ENCODE assay signal across 8 mouse cellular contexts in the genomic region with DNA sequence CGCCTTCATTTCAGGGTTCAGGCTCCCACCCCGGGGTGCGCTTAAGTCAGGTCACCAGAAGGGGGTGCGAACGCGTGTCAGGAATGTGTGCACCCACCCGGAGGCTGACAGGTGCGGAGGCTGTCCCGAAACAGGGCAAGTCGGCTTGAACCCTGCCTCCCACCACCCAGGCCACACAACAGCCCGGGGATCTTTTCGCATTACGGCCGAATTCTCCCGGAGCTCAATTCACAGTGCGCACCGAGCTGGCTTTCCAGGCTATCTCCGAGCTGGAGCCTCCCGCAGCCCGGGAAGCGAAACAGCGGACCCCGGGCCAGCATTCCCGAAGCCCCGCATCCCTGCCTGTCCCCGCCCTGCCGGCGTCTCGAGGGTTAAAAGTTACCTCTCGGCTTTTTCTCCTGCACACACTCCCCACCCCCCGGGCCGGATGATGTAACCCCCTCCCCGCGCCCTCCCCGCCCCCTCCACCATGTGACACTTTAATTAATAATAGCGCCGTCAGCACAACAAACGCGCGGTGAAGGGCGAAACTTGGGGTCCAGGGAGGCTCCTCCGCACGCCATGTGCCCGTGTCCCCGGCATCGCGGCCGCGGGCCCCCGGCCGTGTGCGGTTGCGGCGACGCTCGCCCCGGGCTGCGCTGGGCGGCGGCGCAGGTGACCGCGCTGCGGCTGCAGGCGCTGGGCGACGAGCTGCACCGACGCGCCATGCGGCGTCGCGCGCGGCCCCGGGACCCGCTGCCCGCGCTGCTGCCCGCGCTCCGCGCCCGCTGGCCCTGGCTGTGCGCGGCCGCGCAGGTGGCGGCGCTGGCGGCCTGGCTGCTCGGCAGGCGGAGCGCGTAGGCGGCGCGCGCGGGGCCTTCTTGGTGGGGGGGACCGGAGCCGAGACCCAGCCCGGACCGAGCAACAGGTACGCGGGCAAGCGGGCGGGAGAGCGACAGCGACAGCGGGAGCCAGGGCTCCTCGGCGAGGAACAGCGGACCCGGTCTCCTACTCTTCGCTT. TPM values are rescaled to one million over a fixed set of nuclear protein-coding genes. Genes with fewer than 3 reads are reported as not detected.
A peak's percentile ranks its signal among the peaks of the same experiment; 100 is the strongest.
DNase-seq lines count a peak whose midpoint lies in the region; ATAC-seq and TF ChIP-seq lines count a peak whose summit lies in the region.

No protein-coding gene starts in this region.

- peak overlapping the region; percentile 86 for H3K4me2 ChIP-seq in intestine, postnatal 0 days (replicated peaks; ENCODE audit: low read depth)
- H3K4me2 ChIP-seq in midbrain, embryonic 16.5 days (ENCODE audit: low read length) = peak overlapping the region; percentile 93

- H3K9me3 ChIP-seq in intestine, postnatal 0 days (ENCODE audit: control insufficient read depth) = no peaks in the 10 kb centered on the region
- H3K9me3 ChIP-seq in midbrain, embryonic 16.5 days (replicated peaks; ENCODE audit: control insufficient read depth, low read length, poor library complexity, severe bottlenecking) = no peaks in the 10 kb centered on the region

- no peak for ATAC-seq in intestine, postnatal 0 days
- peak; percentile 68 for ATAC-seq in midbrain, embryonic 16.5 days

- no peak for TF ChIP-seq POLR2A in embryonic fibroblast, embryonic 13.5 days (IDR thresholded peaks at IDR 0.05; ENCODE audit: low read depth, low read length)

- peak; percentile 50 to 69 for DNase-seq in layer of hippocampus, postnatal 10 days (ENCODE audit: low spot score in 2 of 2)
- no peak for DNase-seq in layer of hippocampus, adult 8-10 months (ENCODE audit: low spot score in 2 of 2)
- peak; percentile 33 to 42 for DNase-seq in adrenal gland, postnatal 36 days
- no peak for DNase-seq in gastrocnemius, adult 8-10 months (ENCODE audit: low spot score in 2 of 2)
- DNase-seq in lung, postnatal 36 days = no peak

- peaks cover 79% of the 10 kb centered on the region for H3K27me3 ChIP-seq in intestine, postnatal 0 days (replicated peaks; ENCODE audit: control insufficient read depth, insufficient read depth, low read length)
- peaks cover 41% of the 10 kb centered on the region for H3K27me3 ChIP-seq in midbrain, embryonic 16.5 days (ENCODE audit: control insufficient read depth, insufficient read depth, low read depth, low read length)

- peak overlapping the region; percentile 21 for H3K4me3 ChIP-seq in embryonic fibroblast, embryonic 13.5 days (ENCODE audit: insufficient read depth, low read length)
- H3K4me3 ChIP-seq in intestine, postnatal 0 days (ENCODE audit: low read depth, low read length) = peak overlapping the region; percentile 43
- peak overlapping the region; percentile 70 for H3K4me3 ChIP-seq in midbrain, embryonic 16.5 days (ENCODE audit: low read depth, low read length)

- TF ChIP-seq CTCF in embryonic fibroblast, embryonic 13.5 days (IDR thresholded peaks at IDR 0.05; ENCODE audit: borderline replicate concordance, insufficient read depth, low read length) = no peak
- TF ChIP-seq CTCF in intestine, postnatal 0 days (IDR thresholded peaks at IDR 0.05; ENCODE audit: low read depth) = peak; percentile 24; the same call in 1 of the 2 replicates

- no peak overlapping the region for H3K9ac ChIP-seq in intestine, postnatal 0 days (ENCODE audit: low read depth, low read length)
- peak overlapping the region; percentile 75 for H3K9ac ChIP-seq in midbrain, embryonic 16.5 days (ENCODE audit: low read depth, low read length)

- no peaks in the 10 kb centered on the region for H3K4me1 ChIP-seq in embryonic fibroblast, embryonic 13.5 days (ENCODE audit: control insufficient read depth, insufficient read depth, low read length)
- 0 out of 2 replicates have a peak, but pooled peaks cover 2% of the 10 kb centered on the region for H3K4me1 ChIP-seq in intestine, postnatal 0 days (replicated peaks; ENCODE audit: control insufficient read depth, insufficient read depth, low read length)
- H3K4me1 ChIP-seq in midbrain, embryonic 16.5 days (ENCODE audit: control insufficient read depth, insufficient read depth, low read length) = peaks cover 19% of the 10 kb centered on the region

- H3K27ac ChIP-seq in embryonic fibroblast, embryonic 13.5 days (ENCODE audit: insufficient read depth, low read length) = no peak overlapping the region
- H3K27ac ChIP-seq in intestine, postnatal 0 days (ENCODE audit: low read depth, low read length) = no peak overlapping the region
- H3K27ac ChIP-seq in midbrain, embryonic 16.5 days (ENCODE audit: low read length) = no peak overlapping the region

- no peaks in the 10 kb centered on the region for H3K36me3 ChIP-seq in intestine, postnatal 0 days (ENCODE audit: control insufficient read depth, insufficient read depth)
- no peaks in the 10 kb centered on the region for H3K36me3 ChIP-seq in midbrain, embryonic 16.5 days (ENCODE audit: control insufficient read depth, insufficient read depth, low read length)

- WGBS in intestine, postnatal 0 days = under 1% methylated on average over 90 of the region's 117 CpGs
- WGBS in midbrain, embryonic 16.5 days = under 1% methylated on average over 105 of the region's 117 CpGs

RNA-seq across cellular contexts. Expression of a gene that starts 5.1 kb away (rescaled TPM):
- 10 to 100 TPM; 45.3 to 48.5 TPM for total RNA-seq in layer of hippocampus, postnatal 10 days (2021)
- total RNA-seq in layer of hippocampus, adult 8-10 months (2022) = 10 to 100 TPM; 24.6 to 32.6 (median 28.6) TPM
- under 1 TPM in 1 of 2 experiments, not detected in 1; 0.07 TPM for total RNA-seq in adrenal gland, postnatal 36 days (2021)
- not detected in 2 replicates for polyA plus RNA-seq in embryonic fibroblast, embryonic 13.5 days (2011; ENCODE audit: insufficient read length, low read depth, missing spikeins)
- polyA plus RNA-seq in intestine, postnatal 0 days (2015; fragmentation: Nextera tagmentation; extraction: Ambion mirVana) = 0.08 and 0.09 TPM in 2 replicates
- polyA plus RNA-seq in midbrain, embryonic 16.5 days (2015; fragmentation: Nextera tagmentation; extraction: Ambion mirVana) = 4.1 and 4.6 TPM in 2 replicates
- under 1 TPM in 3 of 4 experiments, not detected in 1; 0.05 to 0.16 (median 0.11) TPM for total RNA-seq in gastrocnemius, adult 8-10 months (2022)

RNA-seq across cellular contexts. Expression of a gene that starts 14.3 kb away (rescaled TPM):
- 10 to 100 TPM; 39.8 to 42.4 TPM for total RNA-seq in layer of hippocampus, postnatal 10 days (2021)
- total RNA-seq in layer of hippocampus, adult 8-10 months (2022) = 10 to 100 TPM; 34.1 to 35.7 (median 35.1) TPM
- total RNA-seq in adrenal gland, postnatal 36 days (2021) = 10 to 100 TPM; 45.1 to 51.4 TPM
- 48.1 and 49.1 TPM in 2 replicates for polyA plus RNA-seq in embryonic fibroblast, embryonic 13.5 days (2011; ENCODE audit: insufficient read length, low read depth, missing spikeins)
- polyA plus RNA-seq in intestine, postnatal 0 days (2015; fragmentation: Nextera tagmentation; extraction: Ambion mirVana) = 10.1 and 10.8 TPM in 2 replicates
- polyA plus RNA-seq in midbrain, embryonic 16.5 days (2015; fragmentation: Nextera tagmentation; extraction: Ambion mirVana) = 18.4 TPM in 2 replicates
- total RNA-seq in gastrocnemius, adult 8-10 months (2022) = 10 to 100 TPM; 17.7 to 23.7 (median 19.0) TPM

Comparison
In these comparisons a context has a peak if more than half of its experiments do, and no peak if none do; other contexts are left out.
1. DNase-seq: peak in layer of hippocampus, postnatal 10 days (2 of 2) and adrenal gland, postnatal 36 days (2 of 2); none in layer of hippocampus, adult 8-10 months (0 of 2), gastrocnemius, adult 8-10 months (0 of 2) and lung, postnatal 36 days (single experiment).
2. RNA of a gene that starts 5.1 kb away (total RNA-seq): 45.3 to 48.5 TPM in layer of hippocampus, postnatal 10 days and 24.6 to 32.6 TPM in layer of hippocampus, adult 8-10 months; 0.05 to 0.16 TPM in gastrocnemius, adult 8-10 months and 0.07 TPM in adrenal gland, postnatal 36 days; every median in the first group is over 10 times any median in the second.
3. Peak in every context shown above with its lines, with median percentiles within 50 percentile points of each other: H3K4me3 ChIP-seq.